Mouse (Mus musculus) heart, postnatal 0 days (tissue): Measurements from ENCODE around the gene 2700097O09Rik.

Source experiments
- CTCF ChIP-seq: IDR thresholded peaks from 2 replicates; pipeline ENCODE4 v1.5.1; 2016; ENCODE audit warnings: antibody characterized with exemption, control low read depth, low read depth
- EP300 ChIP-seq: IDR thresholded peaks from 2 replicates; pipeline ENCODE4 v1.6.1; 2016; ENCODE audit warnings: antibody characterized with exemption, low read depth

- TF ChIP-seq CTCF (no peak), EP300 (no peak)
Observed at GRCm38 (mm10) chr12:55062141-55062540, 17.8 kb downstream of the 2700097O09Rik start.
